Comparison of ENCODE assay signal across 9 mouse cellular contexts in the genomic region with DNA sequence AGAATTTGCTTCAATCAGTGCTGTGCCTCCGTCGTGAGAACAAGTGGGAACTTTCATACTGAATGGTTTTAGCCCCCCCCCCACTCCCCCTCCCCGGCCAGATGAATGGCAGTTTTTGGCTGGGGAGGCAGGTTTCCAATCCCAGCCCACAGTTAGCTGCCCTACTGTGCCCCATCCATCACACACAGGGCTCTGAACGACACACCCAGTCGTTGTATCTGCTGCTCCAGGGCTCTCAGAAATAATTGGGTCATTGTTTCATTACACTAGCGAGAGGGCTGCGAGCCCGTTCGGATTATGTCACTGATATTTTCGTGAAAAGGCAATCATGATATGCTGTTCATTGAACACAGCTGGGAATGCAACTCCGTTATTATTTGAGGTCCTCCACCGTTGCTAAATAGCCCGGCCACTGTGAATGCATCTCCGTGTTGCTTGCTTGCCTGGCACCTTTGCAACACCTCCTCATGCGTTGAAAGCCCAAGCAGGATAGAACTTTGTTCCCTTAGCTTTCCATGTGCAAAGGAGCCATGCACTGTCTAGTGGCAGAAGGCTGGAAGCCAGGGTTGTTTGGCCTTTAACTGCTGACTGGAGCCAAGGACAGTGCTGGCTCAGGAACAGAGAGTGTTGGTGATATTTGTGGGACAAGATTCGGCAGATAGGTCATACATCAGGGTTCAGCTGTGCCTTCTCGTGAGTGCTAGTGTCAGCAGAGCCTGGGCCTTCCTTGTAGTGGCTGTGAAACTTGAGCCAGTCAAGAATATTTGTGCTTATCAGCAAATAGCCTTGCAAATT. TPM values are rescaled to one million over a fixed set of nuclear protein-coding genes. Genes with fewer than 3 reads are reported as not detected.
DNase-seq lines count a peak whose midpoint lies in the region; ATAC-seq and TF ChIP-seq lines count a peak whose summit lies in the region.
"Had no signal": no experiment of that assay in that cellular context is flagged by ENCODE, and none has a peak within 500 bp of the region (broad histone marks: within the 10 kb centered on the region; RNA-seq: fewer than 3 reads in every experiment).

No protein-coding gene starts in this region.

- no peak overlapping the region; the same call in 1 of the 2 replicates for H3K4me2 ChIP-seq in lung, embryonic 15.5 days
- H3K4me2 ChIP-seq in embryonic facial prominence, embryonic 13.5 days, result peak overlapping the region; percentile 7; the same call in 1 of the 2 replicates

- H3K9ac ChIP-seq in lung, embryonic 15.5 days, result no peak overlapping the region
- no peak overlapping the region for H3K9ac ChIP-seq in embryonic facial prominence, embryonic 13.5 days

- no peaks in the 10 kb centered on the region for H3K36me3 ChIP-seq in lung, embryonic 15.5 days
- H3K36me3 ChIP-seq in embryonic facial prominence, embryonic 13.5 days, result no peaks in the 10 kb centered on the region

- H3K27ac ChIP-seq in cerebellum, adult 2 months (ENCODE audit: insufficient read depth, low read length), result no peak overlapping the region
- peak overlapping the region; percentile 8 for H3K27ac ChIP-seq in lung, embryonic 15.5 days
- H3K27ac ChIP-seq in embryonic facial prominence, embryonic 13.5 days, result peak overlapping the region; percentile 66

- TF ChIP-seq POLR2A in cerebellum, adult 2 months (IDR thresholded peaks at IDR 0.05; ENCODE audit: borderline replicate concordance, insufficient read depth, low read length), result no peak

- no peak for TF ChIP-seq CTCF in cerebellum, adult 2 months (IDR thresholded peaks at IDR 0.05; ENCODE audit: borderline replicate concordance, insufficient read depth, low read depth, low read length)

- H3K9me3 ChIP-seq in lung, embryonic 15.5 days, result no peaks in the 10 kb centered on the region
- no peaks in the 10 kb centered on the region for H3K9me3 ChIP-seq in embryonic facial prominence, embryonic 13.5 days

- no peaks in the 10 kb centered on the region; the same call in 1 of the 2 replicates for H3K27me3 ChIP-seq in cerebellum, adult 2 months (ENCODE audit: control insufficient read depth, insufficient read depth, low read length)
- peaks cover 4% of the 10 kb centered on the region; the same call in 1 of the 2 replicates for H3K27me3 ChIP-seq in lung, embryonic 15.5 days
- H3K27me3 ChIP-seq in embryonic facial prominence, embryonic 13.5 days, result peaks cover 32% of the 10 kb centered on the region

- peak; percentile 27 to 35 for DNase-seq in cerebellum, adult 2 months
- no peak for DNase-seq in cerebellum, adult 11-12 months
- DNase-seq in lung, adult 18-20 months, result no peak
- DNase-seq in lung, postnatal 10 days, result peak; percentile 25
- DNase-seq in left cerebral cortex, adult 8-10 months (ENCODE audit: low spot score in 2 of 2), result no peak
- no peak for DNase-seq in yolk sac, embryonic 10.5 days (ENCODE audit: low spot score)

- 22% methylated on average over 17 of the region's 17 CpGs for WGBS in cerebellum, adult 2 months
- WGBS in lung, embryonic 15.5 days, result 36% methylated on average over 17 of the region's 17 CpGs
- 48% methylated on average over 17 of the region's 17 CpGs for WGBS in embryonic facial prominence, embryonic 13.5 days

- ATAC-seq in lung, embryonic 15.5 days (ENCODE audit: borderline replicate concordance, extremely low read depth, low FRiP score, low TSS enrichment), result peak; percentile 83; the same call in 1 of the 2 replicates
- ATAC-seq in embryonic facial prominence, embryonic 13.5 days (ENCODE audit: insufficient number of reproducible peaks, insufficient read depth, low FRiP score, low TSS enrichment, low read depth), result no peak

- H3K4me3 ChIP-seq in cerebellum, adult 2 months (replicated peaks; ENCODE audit: insufficient read depth, low read depth, low read length), result no peak overlapping the region
- H3K4me3 ChIP-seq in lung, embryonic 15.5 days, result no peak overlapping the region
- no peak overlapping the region for H3K4me3 ChIP-seq in embryonic facial prominence, embryonic 13.5 days

- H3K4me1 ChIP-seq in cerebellum, adult 2 months (ENCODE audit: control insufficient read depth, insufficient read depth, low read length), result peaks cover 7% of the 10 kb centered on the region
- H3K4me1 ChIP-seq in lung, embryonic 15.5 days, result peaks cover 4% of the 10 kb centered on the region; the same call in 1 of the 2 replicates
- peaks cover 33% of the 10 kb centered on the region for H3K4me1 ChIP-seq in embryonic facial prominence, embryonic 13.5 days

RNA-seq across cellular contexts. Expression of a gene that starts 32.9 kb away (rescaled TPM):
- 1.0 and 1.3 TPM in 2 replicates for polyA plus RNA-seq in cerebellum, adult 2 months (2012; rRNA removed)
- polyA plus RNA-seq in lung, embryonic 15.5 days (2015; fragmentation: Nextera tagmentation; extraction: Ambion mirVana), result 0.36 and 0.50 TPM in 2 replicates
- polyA plus RNA-seq in embryonic facial prominence, embryonic 13.5 days (2015; fragmentation: Nextera tagmentation; extraction: Ambion mirVana), result 0.84 and 1.0 TPM in 2 replicates
- 1 to 10 TPM; 1.2 to 1.6 (median 1.3) TPM for total RNA-seq in left cerebral cortex, adult 8-10 months (2022)
- total RNA-seq: megakaryocyte-erythroid progenitor cell, adult 5-6 weeks had no signal

Comparison
In these comparisons a context has a peak if more than half of its experiments do, and no peak if none do; other contexts are left out.
1. DNase-seq: peak in cerebellum, adult 2 months (2 of 2) and lung, postnatal 10 days (single experiment); none in cerebellum, adult 11-12 months (single experiment), lung, adult 18-20 months (0 of 2), left cerebral cortex, adult 8-10 months (0 of 2) and yolk sac, embryonic 10.5 days (single experiment).